Mouse (Mus musculus) small intestine, adult 2 months (tissue): ENCODE measurements at regions not wholly inside any gene's neighbourhood (a gene's known extent, or its start where the extent isn't known, plus 50 kb on each side); places are given as distances from the start of the nearest gene placed in this dataset.
"Not testable (repeated sequence)": the region's sequence is repeated elsewhere in the genome, so short reads cannot be mapped to it uniquely, and the experiment has no call there.

Experiments
- H3K27ac ChIP-seq: fragments of 200-500 bp; 2 replicates; pipeline ENCODE4 v1.5.1; 2012; ENCODE audit warnings: low read depth, low read length, control low read depth, inconsistent platforms; ENCODE audit not compliant: insufficient read depth
- H3K27me3 ChIP-seq: fragments of 200-500 bp; 2 replicates; pipeline ENCODE4 v1.6.1; 2012; ENCODE audit warnings: mild to moderate bottlenecking, moderate library complexity, low read length, inconsistent platforms; ENCODE audit not compliant: control insufficient read depth, insufficient read depth
- H3K36me3 ChIP-seq: fragments of 200-500 bp; 2 replicates; pipeline ENCODE4 v1.6.1; 2012; ENCODE audit warnings: mild to moderate bottlenecking, low read length, control low read depth, inconsistent platforms; ENCODE audit not compliant: control insufficient read depth, insufficient read depth
- H3K4me1 ChIP-seq: fragments of 200-500 bp; 2 replicates; pipeline ENCODE4 v1.6.1; 2012; ENCODE audit warnings: low read length, inconsistent platforms, mixed read lengths; ENCODE audit not compliant: control insufficient read depth, insufficient read depth, insufficient read length
- H3K4me3 ChIP-seq: fragments of 200-500 bp; 2 replicates; pipeline ENCODE4 v1.5.1; 2012; ENCODE audit warnings: low read depth, mild to moderate bottlenecking, control low read depth, inconsistent platforms, low read length, moderate library complexity
- CTCF ChIP-seq: fragments of 200-500 bp; IDR thresholded peaks from 2 replicates; pipeline ENCODE4 v1.5.1; 2012; ENCODE audit warnings: low read depth, mild to moderate bottlenecking, control low read depth, inconsistent platforms, low read length, moderate library complexity, mixed read lengths; ENCODE audit not compliant: insufficient replicate concordance, insufficient read length; ENCODE audit errors: extremely low read depth
- POLR2A ChIP-seq: fragments of 200-500 bp; IDR thresholded peaks from 2 replicates; pipeline ENCODE4 v1.6.1; 2012; ENCODE audit warnings: low read depth, mild to moderate bottlenecking, control low read depth, inconsistent platforms, low read length, moderate library complexity
- WGBS: fragments of 180-500 bp; shearing (Covaris S2); methylation state at CpG from one replicate; pipeline ENCODE4 v1.1.7; 2018; 5-methylcytosine and 5-hydroxymethylcytosine counted together

- H3K4me1 ChIP-seq, result peaks cover 2% of the 10 kb centered on the region; the same call in 1 of the 2 replicates
- no peak overlapping the region for H3K4me3 ChIP-seq
- WGBS, result 96% methylated on average over 15 of the region's 15 CpGs
- H3K27me3 ChIP-seq, result no peaks in the 10 kb centered on the region
- H3K36me3 ChIP-seq, result no peaks in the 10 kb centered on the region
- TF ChIP-seq POLR2A, result no peak
- no peak for TF ChIP-seq CTCF
- no peak overlapping the region for H3K27ac ChIP-seq
Observed at GRCm38 (mm10) chr15:96793251-96793650, 93.7 kb upstream of the Slc38a2 start.

DNA sequence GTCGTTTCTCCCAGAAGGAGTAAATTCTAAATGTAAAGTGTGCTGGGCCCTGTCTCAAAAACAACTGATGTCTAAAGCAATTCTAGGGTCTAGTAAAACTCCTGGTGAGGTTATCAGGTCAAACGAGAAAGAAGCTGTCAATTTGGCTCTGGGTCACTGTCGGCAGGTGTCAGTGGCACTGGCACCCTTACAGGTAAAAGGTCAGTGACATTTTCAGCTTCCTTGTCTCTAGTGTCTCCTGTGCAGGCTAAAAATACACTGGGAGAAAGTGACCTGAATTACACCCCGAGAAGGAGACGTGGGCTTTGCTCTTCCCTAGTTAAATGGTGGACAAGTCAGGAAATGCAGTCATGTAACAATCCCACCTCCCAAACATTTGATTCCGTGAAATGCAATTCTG, 91.8 kb upstream of the Slc38a2 start:
- 43% methylated on average over 6 of the region's 6 CpGs for WGBS
- Histone ChIP-seq H3K4me3 (no peak overlapping the region), H3K27ac (no peak overlapping the region), H3K4me1 (peaks cover under 1% of the 10 kb centered on the region; the same call in 1 of the 2 replicates), H3K27me3 (no peaks in the 10 kb centered on the region), H3K36me3 (no peaks in the 10 kb centered on the region)
- TF ChIP-seq POLR2A, result no peak

GRCm38 (mm10) chr15:96787921-96788320, 88.4 kb upstream of the Slc38a2 start:
- not testable (repeated sequence) for H3K4me1 ChIP-seq, H3K36me3 ChIP-seq, H3K4me3 ChIP-seq, H3K27ac ChIP-seq, H3K27me3 ChIP-seq
- 92% methylated on average over 2 of the region's 2 CpGs for WGBS

DNA sequence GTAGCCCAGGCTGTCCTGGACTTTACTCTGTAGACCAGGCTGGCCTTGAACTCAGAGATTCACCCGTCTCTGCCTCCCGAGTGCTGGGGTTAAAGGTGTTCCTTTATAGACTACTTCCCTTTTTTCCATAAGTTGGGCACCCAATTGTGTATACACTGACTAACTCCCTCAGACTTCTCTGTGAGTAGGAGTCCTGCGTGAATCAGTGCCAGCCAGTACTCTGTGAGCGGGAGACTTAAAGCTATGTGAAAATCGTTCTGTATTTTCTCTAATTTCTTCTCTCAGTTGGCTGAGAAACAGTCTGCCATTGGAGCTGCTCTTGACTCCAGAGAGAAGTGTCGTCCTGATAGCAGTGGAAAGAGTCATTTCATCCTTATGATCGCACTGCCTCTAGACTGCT, 85.0 kb upstream of the Slc38a2 start:
- Histone ChIP-seq H3K27ac (no peak overlapping the region), H3K36me3 (no peaks in the 10 kb centered on the region), H3K4me1 (no peaks in the 10 kb centered on the region), H3K27me3 (no peaks in the 10 kb centered on the region), H3K4me3 (no peak overlapping the region)
- WGBS, result 91% methylated on average over 7 of the region's 7 CpGs
- TF ChIP-seq POLR2A, result no peak
- no peak for TF ChIP-seq CTCF

DNA sequence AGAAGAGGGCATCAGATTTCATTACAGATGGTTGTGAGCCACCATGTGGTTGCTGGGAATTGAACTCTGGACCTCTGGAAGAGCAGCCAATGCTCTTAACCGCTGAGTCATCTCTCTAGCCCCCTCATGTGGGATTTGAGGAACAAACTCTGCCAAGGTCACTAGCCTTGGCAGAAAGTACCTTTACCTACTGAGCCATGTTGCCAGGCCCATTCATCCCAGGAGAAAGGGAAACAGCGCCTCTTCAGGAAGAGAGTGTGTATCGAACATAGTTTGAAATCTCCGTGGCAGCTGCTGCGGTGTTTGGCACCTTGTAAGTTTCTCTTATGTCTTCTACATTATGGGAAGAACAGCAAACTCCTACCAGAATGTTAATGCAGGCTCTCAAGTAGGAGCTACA, 82.0 kb upstream of the Slc38a2 start:
- TF ChIP-seq CTCF (no peak), POLR2A (no peak)
- no peaks in the 10 kb centered on the region for H3K36me3 ChIP-seq
- WGBS, result 92% methylated on average over 5 of the region's 5 CpGs

DNA sequence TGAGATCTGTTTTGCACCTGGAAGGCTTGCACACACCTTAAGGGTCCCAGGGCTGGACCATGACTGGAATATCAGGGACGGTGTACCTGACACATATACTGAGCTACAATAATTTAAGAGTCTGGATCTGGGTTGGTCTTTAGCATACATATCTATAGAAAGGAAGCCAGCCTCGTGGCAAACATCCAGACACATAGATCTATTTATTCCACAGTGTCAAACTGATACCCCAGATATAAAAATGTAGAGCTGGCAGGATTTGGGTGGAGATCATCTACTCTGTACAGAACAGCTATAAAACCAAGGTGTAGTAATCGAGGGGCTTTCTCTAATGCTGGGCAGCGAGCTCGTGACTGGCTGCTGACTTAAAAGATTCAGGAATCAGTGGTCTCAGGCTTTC, 81.1 kb upstream of the Slc38a2 start:
- Histone ChIP-seq H3K36me3 (no peaks in the 10 kb centered on the region), H3K4me3 (no peak overlapping the region), H3K27ac (no peak overlapping the region), H3K4me1 (peaks cover 2% of the 10 kb centered on the region; the same call in 1 of the 2 replicates), H3K27me3 (no peaks in the 10 kb centered on the region)
- no peak for TF ChIP-seq CTCF
- no peak for TF ChIP-seq POLR2A
- WGBS, result 87% methylated on average over 5 of the region's 5 CpGs

More for the DNA sequence above, 82.0 kb upstream of the Slc38a2 start:
- peaks cover 2% of the 10 kb centered on the region; the same call in 1 of the 2 replicates for H3K4me1 ChIP-seq
- no peaks in the 10 kb centered on the region for H3K27me3 ChIP-seq
- H3K4me3 ChIP-seq, result no peak overlapping the region
- H3K27ac ChIP-seq, result no peak overlapping the region

- TF ChIP-seq POLR2A (no peak), CTCF (no peak)
- Histone ChIP-seq H3K27ac (no peak overlapping the region), H3K4me1 (peaks cover 2% of the 10 kb centered on the region; the same call in 1 of the 2 replicates), H3K27me3 (no peaks in the 10 kb centered on the region), H3K4me3 (no peak overlapping the region), H3K36me3 (no peaks in the 10 kb centered on the region)
- WGBS, result 90% methylated on average over 7 of the region's 7 CpGs
Observed at GRCm38 (mm10) chr15:96779358-96779757, 79.8 kb upstream of the Slc38a2 start.

GRCm38 (mm10) chr15:96778321-96778926, 78.9 kb upstream of the Slc38a2 start:
- no peak overlapping the region for H3K4me3 ChIP-seq
- WGBS, result 82% methylated on average over 15 of the region's 15 CpGs
- H3K27ac ChIP-seq, result no peak overlapping the region

More at GRCm38 (mm10) chr15:96778321-96778926, 78.9 kb upstream of the Slc38a2 start:
- Histone ChIP-seq H3K4me1 (peaks cover 2% of the 10 kb centered on the region; the same call in 1 of the 2 replicates), H3K36me3 (no peaks in the 10 kb centered on the region), H3K27me3 (no peaks in the 10 kb centered on the region)
- TF ChIP-seq POLR2A (no peak), CTCF (no peak)
